Mouse (Mus musculus): ENCODE data around the gene Ptpn12. TPM values are rescaled to one million over a fixed set of nuclear protein-coding genes. Genes with fewer than 3 reads are reported as not detected.
A peak's percentile ranks its signal among the peaks of the same experiment; 100 is the strongest.

Gene Ptpn12
- total RNA-seq (2015) (86.4 and 89.9 TPM in 2 replicates), total RNA-seq (2017) (35.2 and 48.5 TPM in 2 replicates)

DNA sequence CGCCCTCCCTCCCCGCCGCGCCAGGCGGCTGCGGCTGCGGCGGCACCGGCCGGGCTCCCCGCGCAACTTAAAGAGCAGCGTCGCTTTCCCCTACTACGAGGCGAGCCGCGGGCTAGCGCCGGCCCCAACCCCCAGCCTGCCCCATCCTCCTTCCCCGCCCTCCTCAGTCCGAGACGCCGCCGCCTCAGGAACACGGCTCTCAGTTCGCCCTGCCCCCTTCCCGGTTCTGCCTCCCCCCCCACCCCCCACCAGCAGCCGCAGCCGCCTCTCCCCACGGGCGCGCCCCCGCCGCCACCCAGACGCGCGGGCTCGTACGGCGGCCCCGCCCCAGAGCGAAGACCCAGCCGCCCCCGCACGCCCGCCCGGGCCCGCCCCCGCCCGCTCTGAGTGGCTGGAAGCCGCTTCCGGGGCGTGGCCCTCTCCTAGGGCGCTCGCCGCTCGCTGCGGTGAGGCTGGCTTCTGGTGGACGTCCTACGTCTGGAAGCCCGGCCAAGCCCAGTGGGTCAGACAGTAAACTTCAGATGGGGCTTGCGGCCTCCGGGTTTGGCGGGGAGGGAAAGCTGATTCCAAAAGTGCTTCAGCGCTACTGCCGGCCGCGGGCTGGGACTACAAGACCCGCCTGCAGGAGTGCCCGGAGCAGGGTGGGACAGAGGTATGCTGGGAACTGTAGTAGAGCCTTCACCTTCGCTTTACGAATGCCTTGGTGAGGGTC lies at the start of gene Ptpn12:
Gene Ptpn12 (minus strand): TSS at position 92 of the 712 bp plus-strand sequence.
- peak; percentile 83 for ATAC-seq (ENCODE audit: poor library complexity, severe bottlenecking)

DNA sequence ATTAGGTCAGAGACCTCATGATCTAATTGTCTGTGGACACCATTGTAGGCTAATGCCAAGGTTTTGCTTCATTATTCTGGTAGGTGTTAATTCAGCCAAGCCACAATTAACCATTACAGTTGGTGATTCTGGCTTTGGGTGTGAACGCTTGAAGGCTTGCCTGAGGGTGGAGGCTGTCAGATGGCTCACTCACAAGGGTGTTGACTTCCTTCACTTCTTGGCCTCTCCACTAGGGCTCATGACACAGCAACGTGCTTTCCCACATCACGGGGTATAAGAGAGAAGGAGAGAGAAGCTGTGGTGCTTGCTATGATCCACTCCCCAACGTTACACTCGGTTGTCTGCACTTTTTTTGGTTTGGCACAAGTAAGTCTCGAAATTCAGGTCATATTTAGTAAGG lies 35.5 kb upstream of the Ptpn12 start:
- no peak for ATAC-seq (ENCODE audit: poor library complexity, severe bottlenecking)

DNA sequence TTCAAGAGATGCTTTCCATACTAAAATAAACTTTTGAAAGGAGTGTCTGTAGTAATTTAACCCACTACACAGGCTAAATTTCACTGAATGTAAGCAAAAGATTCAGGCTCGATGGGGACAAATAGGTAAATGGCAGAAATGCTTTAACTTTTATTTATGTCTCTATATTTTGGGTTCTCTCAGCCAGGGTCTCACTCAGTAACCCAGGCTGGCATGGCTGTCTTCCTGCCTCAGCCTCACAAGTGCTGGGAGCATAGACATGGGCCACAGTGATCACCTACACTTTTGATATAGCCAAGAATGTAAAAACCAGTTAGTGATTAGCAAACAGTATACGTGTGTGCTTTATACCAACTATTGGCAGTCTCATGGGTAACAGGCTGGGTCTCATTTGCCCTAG lies 1.5 kb upstream of the Ptpn12 start:
- ATAC-seq (ENCODE audit: poor library complexity, severe bottlenecking), result no peak

DNA sequence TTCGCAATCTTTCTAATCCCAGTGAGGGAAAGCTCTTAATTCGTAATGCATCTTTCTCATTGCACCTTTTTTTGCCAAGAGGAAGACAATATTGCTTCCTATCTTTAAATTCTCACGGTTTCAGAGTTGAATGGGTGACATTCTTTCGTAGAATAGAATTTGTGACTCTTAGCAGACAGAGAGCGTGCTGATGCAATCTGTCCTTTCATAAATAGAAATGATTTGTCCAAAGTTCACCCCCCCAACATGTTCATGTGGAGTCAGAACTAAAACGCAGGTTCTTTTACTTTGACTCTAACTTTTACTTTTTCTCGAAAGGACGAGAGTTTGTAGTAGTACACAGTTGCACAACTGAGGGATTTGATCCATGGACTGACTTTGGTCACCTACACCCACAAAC lies 884 bp upstream of the Ptpn12 start:
- no peak for ATAC-seq (ENCODE audit: poor library complexity, severe bottlenecking)

DNA sequence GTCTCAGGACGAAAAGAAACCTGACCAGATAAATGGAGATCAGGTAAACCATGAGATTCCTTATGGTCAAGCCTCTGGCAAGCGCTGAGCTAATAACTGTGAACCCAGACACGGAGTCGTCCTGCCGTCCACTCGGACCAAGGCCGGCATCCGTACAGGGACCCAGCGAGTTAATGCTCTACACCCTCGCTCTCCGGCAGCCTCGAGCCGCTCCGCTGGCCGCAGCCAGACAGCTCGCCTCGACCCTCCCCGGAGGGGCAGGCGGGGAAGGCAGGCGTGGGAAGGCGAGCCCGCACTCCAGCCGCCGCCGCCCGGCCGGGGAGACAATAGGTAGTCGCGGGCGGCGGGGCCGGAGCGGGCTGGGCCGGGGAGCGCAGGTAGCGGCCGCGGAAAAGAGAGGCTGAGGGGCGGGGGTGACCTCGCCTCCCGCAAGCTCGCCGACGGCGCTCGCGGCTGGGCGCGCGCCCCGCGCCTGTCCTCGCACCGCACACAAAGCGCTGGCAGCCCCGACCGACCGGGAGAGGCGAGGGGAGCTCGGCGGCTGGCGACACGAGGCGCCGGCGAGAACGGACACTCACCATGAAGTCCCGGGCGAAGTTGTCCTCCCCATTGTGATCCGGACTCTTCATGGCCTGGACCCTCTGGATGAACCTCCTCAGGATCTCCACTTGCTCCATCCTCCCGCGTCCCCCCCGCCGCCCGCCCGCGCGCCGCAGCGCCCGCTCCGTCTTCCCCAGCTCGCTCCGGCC lies 466 bp downstream of the Ptpn12 start:
- peak; percentile 23 for ATAC-seq (ENCODE audit: poor library complexity, severe bottlenecking)

DNA sequence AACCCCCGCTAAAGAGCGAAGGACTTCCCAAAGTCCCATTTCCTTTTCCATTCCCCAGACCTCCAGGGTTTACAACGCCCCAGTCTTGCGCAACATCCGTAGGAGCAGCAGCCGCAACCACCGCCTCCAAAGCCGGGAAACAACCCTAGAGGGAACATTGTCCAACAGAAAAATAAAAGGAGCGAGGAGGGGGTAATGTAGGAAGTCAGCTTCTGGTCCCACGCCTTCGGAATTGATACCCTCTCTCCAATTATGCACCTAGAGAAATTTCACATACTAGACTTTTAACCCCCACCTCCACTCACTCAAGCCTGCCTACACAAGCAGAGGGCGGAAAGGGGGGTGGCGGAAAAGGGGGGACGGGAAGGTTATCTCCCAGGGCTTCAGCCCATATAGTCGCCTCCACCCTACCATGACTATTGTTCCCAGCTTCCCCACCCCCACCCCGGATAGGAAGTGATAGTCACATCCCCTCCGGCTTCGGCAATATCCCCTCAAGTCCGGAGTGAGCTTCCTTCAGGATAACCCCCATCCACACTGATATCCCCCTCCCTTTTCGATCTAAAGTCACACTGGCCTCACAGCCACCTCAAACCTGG lies 1.1 kb downstream of the Ptpn12 start:
- ATAC-seq (ENCODE audit: poor library complexity, severe bottlenecking), result peak; percentile 13; the same call in 1 of the 2 replicates

DNA sequence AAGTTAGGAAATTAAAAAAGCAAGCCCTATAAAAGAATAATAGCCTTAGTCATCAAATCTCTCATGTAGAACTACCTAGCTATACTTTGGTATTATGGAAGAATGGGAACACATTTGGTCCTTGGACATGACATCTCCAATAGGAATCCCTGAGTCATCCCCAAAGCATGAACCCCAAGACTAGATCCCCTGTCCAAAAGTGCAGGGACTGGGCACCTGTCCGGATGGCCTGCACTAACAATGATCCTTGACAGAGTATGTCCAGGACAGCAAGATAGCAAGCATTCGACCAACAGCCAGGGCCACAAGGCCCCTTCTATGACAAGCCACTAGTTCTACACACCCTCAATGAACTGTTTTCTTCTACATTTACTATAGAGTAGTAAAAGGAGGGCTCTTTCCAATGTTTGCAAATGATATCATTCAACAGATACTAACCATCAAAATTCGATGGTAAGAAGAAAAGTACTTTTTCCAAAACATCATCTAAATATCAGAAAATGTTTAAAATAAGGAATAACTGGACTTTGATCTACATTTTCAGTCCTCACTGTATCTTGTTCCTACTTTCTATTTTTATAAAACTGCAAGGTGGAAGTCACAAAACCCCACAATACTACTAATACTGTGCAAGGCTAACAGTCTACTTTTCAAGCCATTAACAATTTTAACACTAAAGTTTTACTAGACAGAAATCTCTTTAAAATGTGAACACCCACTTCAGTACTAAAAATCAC lies 2.0 kb downstream of the Ptpn12 start:
- no peak for ATAC-seq (ENCODE audit: poor library complexity, severe bottlenecking)

DNA sequence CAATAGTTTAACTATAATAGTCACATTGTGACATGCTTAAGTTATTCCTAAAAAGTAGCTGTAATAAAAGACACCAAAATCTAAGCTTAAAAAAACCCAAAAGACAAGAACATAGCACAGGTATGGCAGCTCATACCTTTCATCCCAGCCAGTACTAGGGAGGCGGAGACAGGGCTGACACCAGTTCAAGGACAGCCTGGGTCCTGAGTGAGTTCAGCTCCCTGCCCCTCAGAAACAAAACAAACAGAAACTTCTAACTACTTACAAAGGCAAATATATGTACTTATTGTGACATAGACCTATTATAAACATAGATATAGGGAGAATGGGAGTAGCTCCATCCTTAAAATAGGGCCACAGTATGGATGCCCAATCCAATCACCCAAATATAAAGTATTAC lies 3.2 kb downstream of the Ptpn12 start:
- no peak for ATAC-seq (ENCODE audit: poor library complexity, severe bottlenecking)

DNA sequence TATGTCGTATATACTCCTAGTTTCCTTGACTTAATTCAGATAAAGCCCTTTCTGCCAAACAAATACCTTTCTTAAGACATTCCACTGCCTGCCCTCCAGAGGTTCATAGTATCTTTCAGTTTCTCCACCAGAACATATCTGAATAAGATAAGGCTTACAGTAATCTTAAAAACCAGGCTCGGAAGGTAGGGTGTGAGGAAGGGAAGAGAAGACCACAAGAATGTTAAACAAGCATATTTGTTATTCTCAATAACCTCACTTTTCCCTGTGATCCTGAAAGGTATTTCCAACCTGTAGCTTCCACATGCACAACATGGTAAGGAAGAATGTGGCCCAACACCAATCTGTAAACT lies 5.0 kb downstream of the Ptpn12 start:
- no peak for ATAC-seq (ENCODE audit: poor library complexity, severe bottlenecking)

DNA sequence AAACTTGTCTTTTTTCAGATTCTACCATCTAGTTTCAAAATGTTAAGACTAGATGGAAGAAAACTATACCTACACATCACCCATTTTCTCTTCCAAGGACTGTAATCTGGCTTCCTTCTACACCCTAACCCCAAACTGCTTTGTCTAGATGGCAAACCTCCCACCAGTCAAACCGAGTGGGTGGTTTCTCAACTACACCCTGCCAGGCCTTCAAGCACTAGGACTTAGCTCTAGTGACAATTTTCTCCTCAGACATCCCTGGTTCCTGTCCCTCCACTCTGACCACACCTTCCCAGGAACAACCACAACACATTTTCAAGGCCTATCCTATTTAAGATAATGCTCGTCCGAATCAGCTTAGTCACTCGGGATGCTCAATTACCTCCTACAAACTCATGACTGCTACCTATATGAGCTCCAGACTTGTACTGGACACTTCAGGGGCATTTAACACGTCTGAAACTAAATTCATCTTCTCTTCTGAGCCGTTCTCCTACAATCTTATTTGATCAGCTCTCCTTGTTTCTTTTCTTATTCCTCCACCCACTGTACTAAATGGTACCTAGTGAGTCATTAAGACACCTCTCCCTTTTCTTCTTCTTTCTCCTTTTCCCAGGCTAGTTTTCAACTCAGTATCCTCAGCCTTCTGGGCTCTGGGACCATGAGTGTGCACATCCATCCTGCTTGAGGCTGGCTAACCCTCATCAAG lies 5.5 kb downstream of the Ptpn12 start:
- ATAC-seq (ENCODE audit: poor library complexity, severe bottlenecking), result no peak

DNA sequence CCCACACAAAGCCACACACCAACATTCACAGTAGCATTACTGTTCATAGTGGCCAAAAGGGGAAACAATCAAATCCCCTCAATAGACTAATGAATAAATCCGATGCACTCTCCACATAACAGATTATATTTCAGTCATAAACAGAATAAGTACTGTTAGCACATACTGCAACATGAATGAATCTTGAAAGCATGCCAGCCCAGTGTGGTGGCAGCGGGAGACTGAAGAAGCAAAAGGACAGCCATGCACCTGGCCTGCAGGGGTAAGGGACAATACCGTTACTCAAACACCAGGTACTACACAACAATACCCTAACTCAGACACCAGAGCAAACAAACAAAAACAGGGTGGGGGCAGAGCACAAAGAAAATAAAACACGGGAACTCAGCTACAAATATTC lies 6.7 kb downstream of the Ptpn12 start:
- no peak for ATAC-seq (ENCODE audit: poor library complexity, severe bottlenecking)

DNA sequence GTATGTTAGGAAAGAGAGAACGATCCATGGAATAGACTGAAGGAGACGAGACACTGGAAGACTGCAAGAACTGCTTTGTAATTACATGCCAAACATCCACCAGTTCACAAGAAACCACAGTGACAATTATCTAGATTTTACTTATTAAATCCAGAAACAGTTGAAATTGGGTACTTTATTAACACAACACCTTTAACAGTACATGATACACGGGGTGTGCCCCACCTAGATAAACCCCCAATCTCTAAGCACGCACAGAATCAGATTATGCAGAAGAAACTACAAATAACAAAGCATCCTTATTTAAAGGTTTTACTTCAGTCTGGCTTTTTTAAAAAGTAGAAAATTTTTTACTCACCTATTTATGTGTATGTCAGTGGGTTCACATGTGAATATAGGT lies 8.6 kb downstream of the Ptpn12 start:
- no peak for ATAC-seq (ENCODE audit: poor library complexity, severe bottlenecking)

DNA sequence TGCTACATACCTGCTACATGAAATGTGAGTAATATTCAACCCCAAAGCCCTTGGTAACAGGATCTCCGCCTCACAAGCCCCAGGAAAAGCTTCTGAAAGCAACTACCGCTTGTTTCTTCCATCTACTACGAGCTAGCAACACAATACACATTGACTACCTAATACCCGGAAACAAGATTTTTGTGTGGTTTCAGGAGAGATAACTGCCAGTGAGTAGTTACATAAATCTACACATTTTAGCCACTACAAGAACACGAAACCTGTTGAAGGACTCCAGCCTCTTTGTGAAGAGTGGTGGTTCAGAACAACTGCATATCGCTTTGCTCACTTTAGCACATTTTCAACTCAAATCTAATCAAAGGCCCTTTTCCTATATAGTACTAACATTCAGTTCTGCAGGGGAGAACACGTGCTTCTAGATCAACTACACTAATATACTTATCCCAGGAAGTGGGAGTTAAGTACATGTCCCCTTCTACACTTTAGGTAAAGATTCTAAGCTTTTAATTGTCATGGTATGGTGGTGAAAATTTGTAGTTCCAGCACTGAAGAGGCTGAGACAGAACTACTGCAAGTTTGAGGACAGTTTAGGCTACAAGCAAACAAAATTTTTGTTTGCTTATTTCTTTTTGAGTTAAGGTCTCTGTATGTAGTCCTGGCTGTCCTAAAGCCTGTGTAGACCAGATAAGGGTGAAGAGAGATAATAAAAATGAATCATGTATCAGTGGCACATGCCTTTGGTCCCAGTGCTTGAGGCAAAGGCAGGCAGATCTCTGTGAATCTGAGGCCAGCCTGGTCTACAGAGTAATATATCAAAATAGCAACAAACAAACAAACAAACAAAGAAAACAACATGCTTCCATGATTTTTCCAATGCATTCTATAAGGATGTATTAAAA lies 9.3 kb downstream of the Ptpn12 start:
- ATAC-seq (ENCODE audit: poor library complexity, severe bottlenecking), result no peak

DNA sequence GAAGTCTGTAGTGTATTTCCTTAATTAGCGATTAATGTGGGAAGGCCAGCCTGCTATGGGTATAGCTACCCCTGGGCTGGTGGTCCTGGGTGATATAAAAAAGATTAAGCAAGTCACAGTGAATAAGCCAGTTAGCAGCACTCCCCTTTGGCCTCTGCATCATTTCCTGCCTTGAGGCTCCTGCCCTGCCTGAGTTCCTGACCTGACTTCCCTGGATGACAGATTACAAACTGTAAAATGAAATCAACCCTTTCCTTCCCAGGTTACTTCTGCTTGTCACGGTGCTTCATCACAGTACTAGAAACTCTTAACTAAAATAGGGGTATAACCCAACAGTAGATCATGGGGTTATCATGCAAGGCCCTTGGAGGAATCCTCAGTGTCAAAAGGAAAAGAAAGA lies 10.2 kb downstream of the Ptpn12 start:
- ATAC-seq (ENCODE audit: poor library complexity, severe bottlenecking), result peak; percentile 38

DNA sequence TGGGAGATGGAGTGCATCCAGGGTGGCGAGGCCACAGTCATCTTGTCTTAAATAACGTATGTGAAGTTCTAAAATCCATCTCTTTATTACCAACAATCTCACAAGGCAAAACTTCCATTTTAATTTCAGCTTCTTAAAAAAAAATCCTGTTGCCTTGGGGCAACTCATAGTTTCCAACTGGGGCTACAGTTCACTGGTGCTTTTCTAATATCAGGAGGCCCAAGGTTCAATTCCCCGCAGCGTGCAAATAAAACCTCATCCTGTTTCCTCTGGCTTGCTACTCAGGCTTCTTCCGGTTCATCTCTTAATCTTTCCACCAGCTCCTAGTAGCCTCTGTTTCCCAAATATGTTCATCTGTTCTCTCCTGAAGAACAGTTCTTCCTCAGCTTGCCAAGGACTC lies 17.6 kb downstream of the Ptpn12 start:
- ATAC-seq (ENCODE audit: poor library complexity, severe bottlenecking), result no peak

DNA sequence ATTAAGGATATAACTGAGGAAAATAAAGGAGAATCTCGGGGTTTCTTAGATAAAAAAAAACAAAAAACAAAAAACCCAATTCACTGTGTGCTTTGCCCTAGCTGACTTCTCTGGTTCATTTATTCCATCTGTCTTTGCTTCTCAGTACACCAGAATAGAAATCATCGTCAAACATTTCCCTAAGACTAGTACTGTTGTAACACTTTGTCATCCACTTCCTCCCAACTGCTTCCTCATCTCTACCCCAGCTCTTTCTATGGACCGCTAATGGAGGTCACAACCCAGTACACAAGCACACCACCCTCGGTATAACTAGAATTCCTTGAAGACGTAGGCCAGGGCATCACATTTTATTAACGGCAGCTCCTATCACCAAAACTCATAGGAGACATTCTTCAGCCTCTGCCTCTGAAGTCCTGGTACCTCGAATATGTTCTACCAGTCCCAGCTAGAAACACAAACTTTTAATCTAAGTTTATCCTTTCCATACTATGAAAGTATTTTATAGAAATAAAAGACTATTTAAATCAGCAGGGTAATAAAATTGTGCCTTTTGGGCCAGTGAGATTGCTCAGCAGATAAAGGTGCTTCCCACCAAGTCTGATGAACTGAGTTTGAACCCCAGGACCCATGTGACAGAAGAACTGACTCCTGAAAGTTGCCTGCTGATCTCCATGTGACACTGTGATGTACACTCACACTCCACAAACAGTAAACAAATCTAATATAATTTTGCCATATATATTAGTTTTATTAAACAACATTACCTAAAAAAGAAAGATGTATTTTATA lies 19.8 kb downstream of the Ptpn12 start:
- peak; percentile 99 for ATAC-seq (ENCODE audit: poor library complexity, severe bottlenecking)

DNA sequence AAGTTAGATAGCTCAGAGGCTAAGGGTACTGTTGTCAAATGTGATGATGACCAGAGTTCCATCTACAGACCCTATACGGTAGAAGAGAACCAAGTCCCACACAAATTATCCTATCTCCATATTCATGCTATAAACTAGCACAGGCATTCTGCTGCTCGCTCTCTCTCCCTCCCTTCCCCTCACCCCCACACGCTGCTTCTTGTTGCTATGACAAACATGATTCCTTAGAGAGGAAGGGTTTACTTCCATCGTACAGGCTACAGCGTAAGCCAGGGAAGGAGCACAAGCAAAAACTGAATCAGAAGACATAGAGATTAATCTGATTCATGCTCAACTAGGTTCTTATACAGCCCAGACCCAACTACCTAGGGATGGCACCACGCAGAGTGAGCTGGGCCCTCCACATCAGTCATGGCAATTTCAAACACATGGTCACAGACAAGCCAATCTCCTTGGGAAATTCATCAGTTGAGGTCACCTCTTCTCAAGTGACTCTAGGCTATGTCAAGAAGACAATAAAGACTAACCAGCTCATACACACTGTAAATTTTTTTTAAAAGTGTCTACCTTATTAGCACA lies 21.2 kb downstream of the Ptpn12 start:
- no peak for ATAC-seq (ENCODE audit: poor library complexity, severe bottlenecking)

DNA sequence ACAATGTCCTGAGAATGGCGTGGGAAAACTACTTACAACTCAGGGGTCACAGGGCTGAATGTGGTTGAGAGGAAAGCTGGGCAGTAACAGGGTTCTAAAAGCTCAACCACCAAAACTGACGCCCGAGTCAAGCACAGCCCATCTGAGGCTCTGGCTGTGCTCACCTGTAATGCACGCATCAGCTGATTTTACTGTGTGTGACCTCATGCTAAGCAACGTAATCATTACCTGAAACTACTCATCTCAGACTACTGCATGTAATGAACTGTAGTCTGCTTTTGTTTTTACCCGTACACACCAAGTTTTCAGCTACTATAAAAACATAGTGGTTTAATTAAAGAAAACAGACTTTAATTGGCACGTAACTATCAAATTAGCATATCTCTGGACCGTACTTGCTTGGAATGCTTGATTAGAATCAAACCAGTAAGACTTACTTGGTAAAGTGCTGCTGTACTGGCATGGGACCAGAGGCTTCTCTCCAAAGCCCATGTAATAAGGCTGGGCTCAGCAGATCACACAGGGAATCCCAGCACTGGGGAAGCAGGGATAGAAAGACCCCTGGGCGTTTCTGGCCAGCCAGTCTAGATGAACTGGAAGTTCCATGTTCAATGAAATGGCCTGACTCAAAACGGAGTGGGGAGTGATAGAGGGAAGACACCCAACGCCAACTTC lies 22.2 kb downstream of the Ptpn12 start:
- ATAC-seq (ENCODE audit: poor library complexity, severe bottlenecking), result no peak
